Comparison of ENCODE assay signal across 16 mouse cellular contexts in the genomic region with DNA sequence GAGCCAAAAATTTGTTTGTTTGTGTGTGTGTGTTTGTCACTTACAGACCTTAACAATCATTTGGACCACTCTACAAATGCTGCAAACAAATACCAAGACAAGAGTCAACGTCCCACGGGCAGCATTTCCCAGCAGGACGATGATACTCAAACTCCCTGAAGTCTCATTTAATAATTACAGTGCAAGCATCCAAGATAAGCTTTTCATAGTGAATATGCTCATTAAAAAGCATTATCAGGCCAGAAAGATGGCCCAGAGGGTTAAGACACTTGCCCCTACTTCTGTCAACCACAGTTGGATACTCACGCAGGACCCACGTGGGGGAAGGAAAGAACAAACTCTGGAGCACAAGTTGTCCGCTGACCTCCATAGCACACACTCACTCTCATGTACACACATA.
"Had no signal": no experiment of that assay in that cellular context is flagged by ENCODE, and none has a peak within 500 bp of the region (broad histone marks: within the 10 kb centered on the region; RNA-seq: fewer than 3 reads in every experiment).

No protein-coding gene starts in this region.

- H3K36me3 ChIP-seq: neural tube, embryonic 13.5 days; neural tube, embryonic 15.5 days; stomach, embryonic 15.5 days had no signal

- DNase-seq: retina, postnatal 1 day; right cerebral cortex, adult 18-20 months; right cerebral cortex, postnatal 14 days; right cerebral cortex, postnatal 25 days; right cerebral cortex, postnatal 4 days; spleen, adult 18-20 months; thymus, adult 18-20 months; thymus, adult 2 months; thymus, postnatal 14 days; thymus, postnatal 25 days; thymus, postnatal 36 days; thymus, postnatal 4 days had no signal

- H3K4me2 ChIP-seq: neural tube, embryonic 13.5 days; neural tube, embryonic 15.5 days; stomach, embryonic 15.5 days had no signal

- H3K9ac ChIP-seq: neural tube, embryonic 13.5 days; neural tube, embryonic 15.5 days; stomach, embryonic 15.5 days had no signal

- H3K27ac ChIP-seq: neural tube, embryonic 13.5 days; neural tube, embryonic 15.5 days; stomach, embryonic 15.5 days; stomach, postnatal 0 days had no signal

- H3K9me3 ChIP-seq: neural tube, embryonic 13.5 days; neural tube, embryonic 15.5 days; stomach, embryonic 15.5 days had no signal

- H3K4me3 ChIP-seq: neural tube, embryonic 13.5 days; neural tube, embryonic 15.5 days; stomach, embryonic 15.5 days had no signal

- H3K27me3 ChIP-seq: neural tube, embryonic 13.5 days; neural tube, embryonic 15.5 days; stomach, embryonic 15.5 days had no signal
